Mouse (Mus musculus) left cerebral cortex, postnatal 4 days (tissue): ENCODE results near the gene Faf2. TPM values are rescaled to one million over a fixed set of nuclear protein-coding genes. Genes with fewer than 3 reads are reported as not detected.

ENCODE experiments used
- DNase-seq: peaks from one replicate; pipeline ENCODE4 v3.0.0-alpha.2; 2022
- intact Hi-C: fragments of 180-260 bp; cut with DNase I; formaldehyde crosslinking; loops from one replicate; pipeline ENCODE4 v1.15.1; 2025
- microRNA-seq: library from miRNA; unstranded; fragments of <30 nt; microRNA quantifications from one replicate; pipeline ENCODE4 v1.2.0, GENCODE M21; 2022
- total RNA-seq, 2 experiments: library from RNA; stranded (reverse); gene quantifications; 2 replicates each; pipeline ENCODE4 v1.2.3; 2021

Gene Faf2
- total RNA-seq, 2 experiments from 2014 or later, result 54.1 to 56.9 TPM

GRCm38 (mm10) chr13:54702507-54702906, 80.9 kb downstream of the Faf2 start:
- intact Hi-C loops, result no loop called here
- DNase-seq, result no peak

- DNase-seq, result no peak
- intact Hi-C loops, result no loop called here
Observed at GRCm38 (mm10) chr13:54704890-54705289, 83.3 kb downstream of the Faf2 start.

- DNase-seq, result no peak
Observed at GRCm38 (mm10) chr13:54710866-54711265, 89.3 kb downstream of the Faf2 start.

More at GRCm38 (mm10) chr13:54710866-54711265, 89.3 kb downstream of the Faf2 start:
- intact Hi-C loops, result loop anchor here (10.0 kb wide), 3 partner anchors 84 to 464 kb away; no protein-coding TSS in a partner anchor

Small RNA genes within 50 kb of the gene (microRNA-seq; reads per million reads assigned to microRNA genes)
- not detected for gene Gm24195

Other genes with a start within 250 kb of the Faf2 start
- 10 to 100 TPM; 43.8 to 45.4 TPM for gene Thoc3, start 152.9 kb upstream of the Faf2 start, total RNA-seq
- 10 to 100 TPM; 30.5 to 34.3 TPM for gene Simc1, start 118.0 kb upstream of the Faf2 start, total RNA-seq
- 100 to 1,000 TPM; 148 to 157 TPM for gene 4833439L19Rik, start 56.3 kb upstream of the Faf2 start, total RNA-seq
- gene Arl10, start 46.8 kb upstream of the Faf2 start, total RNA-seq, result 10 to 100 TPM; 73.5 to 75.1 TPM
- gene Nop16, start 31.7 kb upstream of the Faf2 start, total RNA-seq, result 10 to 100 TPM; 30.8 to 36.3 TPM
- gene Higd2a, start 31.6 kb upstream of the Faf2 start, total RNA-seq, result 100 to 1,000 TPM; 118 to 126 TPM
- gene Cltb, start 10.4 kb upstream of the Faf2 start, total RNA-seq, result 100 to 1,000 TPM; 256 to 262 TPM
- 100 to 1,000 TPM; 111 to 114 TPM for gene Rnf44, start 72.1 kb downstream of the Faf2 start, total RNA-seq
- gene Cdhr2, start 79.7 kb downstream of the Faf2 start, total RNA-seq, result under 1 TPM; 0.12 to 0.26 TPM
- 100 to 1,000 TPM; 277 to 278 TPM for gene Gprin1, start 128.1 kb downstream of the Faf2 start, total RNA-seq
- 100 to 1,000 TPM; 331 to 383 TPM for gene Sncb, start 144.8 kb downstream of the Faf2 start, total RNA-seq
- not detected for gene Eif4e1b, start 162.2 kb downstream of the Faf2 start, total RNA-seq
- gene Tspan17, start 167.6 kb downstream of the Faf2 start, total RNA-seq, result 10 to 100 TPM; 41.2 to 63.8 TPM